Mouse (Mus musculus) erythroblast, embryonic 14.5 days (primary cell): ENCODE results near the gene Ergic2. TPM values are rescaled to one million over a fixed set of nuclear protein-coding genes. Genes with fewer than 3 reads are reported as not detected.
A peak's percentile ranks its signal among the peaks of the same experiment; 100 is the strongest.

ENCODE experiments used
- H3K27me3 ChIP-seq: 2 replicates; pipeline ENCODE4 v1.6.1; 2012; ENCODE audit warnings: inconsistent platforms; ENCODE audit not compliant: control insufficient read depth
- H3K36me3 ChIP-seq: 2 replicates; pipeline ENCODE4 v1.6.1; 2012; ENCODE audit warnings: mild to moderate bottlenecking, inconsistent platforms; ENCODE audit not compliant: control insufficient read depth
- H3K4me1 ChIP-seq: 2 replicates; pipeline ENCODE4 v1.6.1; 2012; ENCODE audit warnings: inconsistent platforms; ENCODE audit not compliant: control insufficient read depth
- H3K4me3 ChIP-seq: replicated peaks from 2 replicates; pipeline ENCODE3; 2012; ENCODE audit warnings: moderate library complexity, mild to moderate bottlenecking, inconsistent platforms
- H3K9me3 ChIP-seq: 2 replicates; pipeline ENCODE4 v1.6.1; 2012; ENCODE audit warnings: low read length, inconsistent platforms, mixed read lengths; ENCODE audit not compliant: control insufficient read depth
- GATA1 ChIP-seq: IDR thresholded peaks from 2 replicates; pipeline ENCODE4 v1.6.1; 2012; ENCODE audit warnings: low read length, inconsistent platforms, mixed read lengths
- TAL1 ChIP-seq: IDR thresholded peaks from 3 replicates; pipeline ENCODE4 v1.6.1; 2012; ENCODE audit warnings: low read length, inconsistent platforms, mixed read lengths
- polyA plus RNA-seq: library from polyadenylated mRNA; stranded (reverse); fragments of >175 nt; gene quantifications from 2 replicates; pipeline ENCODE4 v1.2.3, GENCODE M21; 2012

Gene Ergic2
- 0.69 and 1.1 TPM in 2 replicates for polyA plus RNA-seq

GRCm38 (mm10) chr6:148211897-148212680 is at the start of gene Ergic2:
Gene Ergic2 (minus strand): TSS chr6:148212374.
- H3K4me1 ChIP-seq, result peaks cover 49% of the 10 kb centered on the region
- no peak for TF ChIP-seq TAL1
- peak; percentile 37; the same call in 1 of the 2 replicates for TF ChIP-seq GATA1

GRCm38 (mm10) chr6:148260729-148261101 is 48.5 kb upstream of the Ergic2 start:
- Histone ChIP-seq H3K27me3 (no peaks in the 10 kb centered on the region), H3K9me3 (no peaks in the 10 kb centered on the region), H3K4me3 (no peak overlapping the region), H3K4me1 (peaks cover 2% of the 10 kb centered on the region), H3K36me3 (no peaks in the 10 kb centered on the region)
- no peak for TF ChIP-seq TAL1
- TF ChIP-seq GATA1, result no peak

More at GRCm38 (mm10) chr6:148211897-148212680, at the start of gene Ergic2:
- H3K4me3 ChIP-seq, result peak within 1 kb of the TSS; percentile 97
- no peaks in the 10 kb centered on the region for H3K27me3 ChIP-seq
- H3K36me3 ChIP-seq, result peaks cover 41% of the 10 kb centered on the region
- H3K9me3 ChIP-seq, result no peaks in the 10 kb centered on the region

- no peaks in the 10 kb centered on the region for H3K36me3 ChIP-seq
- H3K27me3 ChIP-seq, result no peaks in the 10 kb centered on the region
- no peak overlapping the region for H3K4me3 ChIP-seq
- peaks cover 2% of the 10 kb centered on the region for H3K4me1 ChIP-seq
- no peaks in the 10 kb centered on the region for H3K9me3 ChIP-seq
- no peak for TF ChIP-seq GATA1
- no peak for TF ChIP-seq TAL1
Observed at GRCm38 (mm10) chr6:148259979-148260728, 48.0 kb upstream of the Ergic2 start.

- peaks cover 2% of the 10 kb centered on the region for H3K4me1 ChIP-seq
- H3K27me3 ChIP-seq, result no peaks in the 10 kb centered on the region
- no peak overlapping the region for H3K4me3 ChIP-seq
- TF ChIP-seq GATA1 (no peak), TAL1 (no peak)
- no peaks in the 10 kb centered on the region for H3K36me3 ChIP-seq
- H3K9me3 ChIP-seq, result no peaks in the 10 kb centered on the region
Observed at GRCm38 (mm10) chr6:148259074-148259473, 46.9 kb upstream of the Ergic2 start.

- TF ChIP-seq GATA1 (no peak), TAL1 (no peak)
- no peak overlapping the region for H3K4me3 ChIP-seq
- no peaks in the 10 kb centered on the region for H3K9me3 ChIP-seq
Observed at GRCm38 (mm10) chr6:148257805-148258204, 45.6 kb upstream of the Ergic2 start.

GRCm38 (mm10) chr6:148256109-148256508 is 43.9 kb upstream of the Ergic2 start:
- no peaks in the 10 kb centered on the region for H3K27me3 ChIP-seq
- TF ChIP-seq GATA1 (no peak), TAL1 (no peak)
- H3K36me3 ChIP-seq, result no peaks in the 10 kb centered on the region
- H3K4me3 ChIP-seq, result no peak overlapping the region
- H3K4me1 ChIP-seq, result peaks cover 2% of the 10 kb centered on the region
- no peaks in the 10 kb centered on the region for H3K9me3 ChIP-seq

More at GRCm38 (mm10) chr6:148257805-148258204, 45.6 kb upstream of the Ergic2 start:
- H3K27me3 ChIP-seq, result no peaks in the 10 kb centered on the region
- H3K4me1 ChIP-seq, result peaks cover 2% of the 10 kb centered on the region
- no peaks in the 10 kb centered on the region for H3K36me3 ChIP-seq

- Histone ChIP-seq H3K4me1 (peaks cover 2% of the 10 kb centered on the region), H3K36me3 (no peaks in the 10 kb centered on the region), H3K9me3 (no peaks in the 10 kb centered on the region), H3K4me3 (no peak overlapping the region), H3K27me3 (no peaks in the 10 kb centered on the region)
- TF ChIP-seq GATA1, result no peak
- no peak for TF ChIP-seq TAL1
Observed at GRCm38 (mm10) chr6:148255395-148256053, 43.4 kb upstream of the Ergic2 start.

GRCm38 (mm10) chr6:148249221-148249620 is 37.0 kb upstream of the Ergic2 start:
- H3K27me3 ChIP-seq, result no peaks in the 10 kb centered on the region
- H3K4me3 ChIP-seq, result no peak overlapping the region
- no peaks in the 10 kb centered on the region for H3K4me1 ChIP-seq
- H3K36me3 ChIP-seq, result no peaks in the 10 kb centered on the region
- H3K9me3 ChIP-seq, result no peaks in the 10 kb centered on the region
- no peak for TF ChIP-seq TAL1
- no peak for TF ChIP-seq GATA1

- Histone ChIP-seq H3K27me3 (no peaks in the 10 kb centered on the region), H3K4me1 (no peaks in the 10 kb centered on the region), H3K4me3 (no peak overlapping the region), H3K9me3 (no peaks in the 10 kb centered on the region), H3K36me3 (no peaks in the 10 kb centered on the region)
- TF ChIP-seq TAL1, result no peak
- TF ChIP-seq GATA1, result no peak
Observed at GRCm38 (mm10) chr6:148248625-148249024, 36.5 kb upstream of the Ergic2 start.
